Mouse (Mus musculus): ENCODE data around the gene H2-Ob.
A peak's percentile ranks its signal among the peaks of the same experiment; 100 is the strongest.

H2-Ob gene

GRCm38 (mm10) chr17:34287648-34288047, 48.9 kb downstream of the H2-Ob start, which contains the start of gene H2-Aa:
Gene H2-Aa (minus strand): TSS chr17:34287823.
- no peak for DNase-seq

DNA sequence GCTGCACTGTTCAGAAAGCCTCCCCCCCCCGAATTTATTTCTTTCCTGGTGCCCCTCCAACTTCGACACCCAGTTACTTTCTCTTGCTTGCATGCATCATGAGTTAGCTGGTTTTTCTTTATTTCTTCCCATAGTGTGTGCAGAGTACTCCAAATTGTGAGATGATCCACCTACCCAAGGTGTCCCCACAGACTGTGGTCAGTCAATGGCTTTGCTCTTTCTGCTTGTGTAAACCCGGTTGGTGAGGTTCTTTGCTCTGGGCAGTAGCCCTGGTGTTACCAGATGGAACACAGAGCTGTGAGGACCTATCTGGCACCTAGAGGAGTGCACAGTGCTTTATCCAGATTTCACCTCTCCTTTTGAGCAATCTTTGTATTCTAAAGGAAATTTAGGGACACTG, 49.4 kb downstream of the H2-Ob start:
- no peak for DNase-seq

- peak; percentile 81 for DNase-seq
These were observed 52.9 kb downstream of the H2-Ob start for GRCm38 (mm10) chr17:34291609-34292008.

DNA sequence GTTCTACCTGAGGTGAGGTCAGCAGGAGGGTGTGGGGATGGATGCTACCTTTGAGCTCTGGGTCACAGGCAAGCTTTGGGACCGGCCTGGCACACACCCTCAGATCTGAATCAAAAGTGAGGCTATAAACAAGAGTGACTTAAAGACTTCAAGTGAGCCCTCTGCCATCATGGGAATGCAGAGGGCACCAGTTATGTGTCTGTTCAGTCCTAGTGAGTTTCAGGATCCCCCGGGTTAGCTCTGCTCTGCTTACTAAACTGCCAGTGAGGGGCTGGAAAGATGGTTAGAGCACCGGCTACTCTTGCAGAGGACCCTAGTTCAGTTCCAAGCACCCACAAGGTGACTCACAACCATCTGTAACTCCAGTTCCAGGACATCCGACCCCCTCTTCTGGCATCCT, 53.9 kb downstream of the H2-Ob start:
- no peak for DNase-seq

DNA sequence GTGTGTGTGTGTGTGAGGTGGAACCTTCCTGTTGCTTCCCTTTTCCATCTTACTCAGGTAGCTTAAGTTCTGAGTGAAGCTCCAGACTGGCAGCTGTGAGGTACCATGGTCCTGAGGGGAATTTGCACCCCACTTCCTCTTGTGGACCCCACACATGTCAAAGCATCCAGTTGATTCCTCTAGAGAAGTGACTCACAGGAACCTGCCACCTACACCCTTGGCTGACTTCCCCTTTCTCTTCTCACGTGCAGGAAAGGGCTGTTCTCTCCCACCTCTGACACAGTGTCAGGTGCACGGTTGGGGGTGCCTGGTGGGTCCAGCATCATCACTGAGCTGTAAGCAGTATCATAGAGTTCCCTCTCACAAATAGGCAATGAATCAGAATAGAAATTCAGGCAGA, 54.8 kb downstream of the H2-Ob start:
- no peak for DNase-seq

- no peak for DNase-seq
These were observed 55.5 kb downstream of the H2-Ob start for GRCm38 (mm10) chr17:34294249-34294648.

DNA sequence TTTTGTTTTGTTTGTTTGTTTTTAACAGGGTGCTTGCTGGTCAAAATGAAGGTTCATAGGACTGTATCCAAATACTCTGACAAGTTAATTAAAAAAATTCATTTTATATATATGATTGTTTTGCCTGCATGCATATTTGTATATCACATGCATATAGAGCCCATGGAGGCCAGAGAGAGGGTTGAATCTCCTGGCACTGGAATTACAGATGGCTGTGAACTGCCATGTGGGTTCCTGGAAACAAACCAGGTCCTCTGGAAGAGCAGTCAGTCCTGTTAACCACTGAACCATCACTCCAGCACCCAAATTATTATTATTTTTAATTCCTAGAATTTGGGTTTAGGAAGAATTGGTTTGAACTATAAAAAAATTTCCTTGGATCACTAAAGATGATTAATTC, 56.6 kb downstream of the H2-Ob start:
- no peak for DNase-seq

DNA sequence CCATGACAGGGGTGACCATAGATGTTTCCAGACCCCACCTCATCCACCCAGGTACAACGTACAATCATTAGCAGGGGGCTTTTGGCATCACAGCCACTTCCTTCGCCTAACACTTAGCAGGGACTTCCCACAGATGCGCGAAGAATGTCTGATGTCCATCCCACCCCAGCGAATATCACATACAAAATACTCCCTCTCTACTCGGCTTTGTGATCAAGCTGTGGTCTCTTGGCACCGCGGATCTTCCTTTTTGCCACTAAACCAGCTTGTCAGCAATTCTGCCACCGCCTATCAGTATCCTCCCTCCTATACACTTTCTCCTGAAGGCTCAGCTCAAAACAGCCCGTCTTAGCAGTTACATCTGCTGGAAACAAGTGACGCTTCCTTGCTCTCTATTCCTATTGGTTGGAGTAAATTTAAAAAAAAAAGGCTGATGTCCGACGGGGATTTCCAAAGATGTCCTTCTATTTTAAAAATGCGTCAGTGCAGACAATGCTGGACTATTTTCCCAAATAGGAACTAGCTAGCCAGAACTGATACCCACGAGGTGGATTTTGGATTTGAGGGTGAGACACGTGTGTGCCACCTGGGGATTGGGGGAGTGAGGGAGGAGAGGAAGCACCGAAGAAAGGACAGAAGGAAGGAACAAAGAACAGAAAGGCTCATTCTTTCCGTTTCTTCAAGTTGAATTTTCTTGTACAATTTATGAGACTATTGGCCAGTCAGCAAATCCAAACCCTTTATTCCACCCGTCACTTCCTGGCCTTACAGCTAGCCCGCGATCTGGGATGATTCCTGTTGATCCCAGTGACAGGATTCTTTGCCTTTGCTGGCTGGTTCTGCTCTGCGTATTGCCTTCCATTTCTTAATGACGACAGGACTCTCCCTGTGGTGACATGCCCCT, 57.4 kb downstream of the H2-Ob start:
- DNase-seq: peak; percentile 18

DNA sequence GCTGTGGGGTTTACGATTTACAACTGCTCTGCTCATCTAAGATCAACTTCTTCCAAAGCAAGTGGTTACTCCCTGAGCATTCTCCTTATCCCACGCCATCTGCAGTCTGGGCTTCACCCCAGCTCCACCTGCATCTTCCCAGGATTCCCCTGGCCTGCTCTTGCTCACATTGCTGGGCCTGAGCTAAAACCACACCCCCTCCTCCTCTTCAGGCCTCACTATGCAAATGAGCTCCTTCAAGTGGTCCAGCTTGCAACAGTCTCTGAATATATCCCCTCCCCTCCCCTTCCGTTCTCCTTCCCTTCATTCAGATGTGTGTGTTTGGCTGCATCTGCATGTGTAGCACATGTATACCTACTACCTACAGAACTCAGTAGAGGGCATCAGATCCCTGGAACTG, 60.7 kb downstream of the H2-Ob start:
- no peak for DNase-seq

DNA sequence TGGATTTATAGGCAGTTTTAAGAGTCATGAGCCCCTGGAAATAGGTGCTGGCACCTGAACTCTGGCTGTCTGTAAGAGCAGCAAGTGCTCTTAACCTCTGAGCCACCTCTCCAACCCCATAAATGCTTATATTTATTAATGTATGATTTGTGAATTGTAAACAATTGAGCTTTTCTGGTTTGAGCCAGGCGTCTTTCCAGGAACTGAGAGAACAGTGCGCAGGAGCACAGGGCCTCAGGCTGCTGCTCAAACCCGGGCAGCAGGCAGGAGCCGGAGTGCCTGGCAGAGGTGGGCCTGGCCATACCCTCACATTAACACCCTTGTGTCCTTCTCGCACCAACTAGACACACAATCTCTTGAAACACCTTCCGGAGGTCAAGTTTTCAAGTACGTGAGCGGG, 61.4 kb downstream of the H2-Ob start:
- DNase-seq: no peak

DNA sequence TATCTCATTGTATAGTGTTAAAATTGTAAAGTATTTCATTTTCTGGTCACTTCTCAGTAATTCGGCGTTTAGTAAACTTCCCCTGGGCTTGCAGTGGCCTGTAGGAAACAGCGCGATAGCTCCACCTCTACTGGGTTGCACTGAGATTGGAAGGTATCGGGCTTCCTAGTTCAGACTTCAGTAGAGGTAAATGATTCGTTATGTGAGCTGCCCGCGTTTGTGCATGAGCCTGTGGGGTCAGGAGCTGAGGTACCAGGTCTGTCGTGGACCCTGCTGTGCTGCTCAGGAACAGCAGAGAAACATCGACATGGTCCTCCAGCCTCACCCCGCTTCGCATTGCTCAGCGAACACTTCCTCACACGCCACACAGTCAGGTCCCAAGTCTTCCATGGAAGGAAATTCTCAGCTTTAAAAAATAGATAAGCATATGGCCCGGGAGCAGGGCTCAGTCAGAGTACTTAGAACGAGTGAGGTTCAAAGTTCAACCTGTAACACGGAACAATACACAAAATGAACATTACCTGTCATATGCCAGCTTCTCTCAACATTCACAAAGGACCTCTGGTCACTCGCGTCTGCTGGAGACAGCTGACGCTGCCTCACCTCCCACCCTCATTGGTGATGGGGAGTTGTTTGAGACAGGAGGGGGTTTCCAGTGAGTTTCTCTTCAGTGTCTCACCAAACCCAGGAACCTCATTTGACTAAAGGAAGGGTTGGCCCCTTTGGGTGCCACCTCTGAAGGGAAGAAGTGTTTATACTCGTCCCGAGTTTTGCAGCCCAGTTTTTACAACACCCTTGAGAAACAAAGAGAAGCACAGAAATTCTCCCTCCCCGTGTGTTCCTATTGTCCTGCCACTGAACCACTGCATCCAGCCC, 62.2 kb downstream of the H2-Ob start:
- DNase-seq: no peak

DNA sequence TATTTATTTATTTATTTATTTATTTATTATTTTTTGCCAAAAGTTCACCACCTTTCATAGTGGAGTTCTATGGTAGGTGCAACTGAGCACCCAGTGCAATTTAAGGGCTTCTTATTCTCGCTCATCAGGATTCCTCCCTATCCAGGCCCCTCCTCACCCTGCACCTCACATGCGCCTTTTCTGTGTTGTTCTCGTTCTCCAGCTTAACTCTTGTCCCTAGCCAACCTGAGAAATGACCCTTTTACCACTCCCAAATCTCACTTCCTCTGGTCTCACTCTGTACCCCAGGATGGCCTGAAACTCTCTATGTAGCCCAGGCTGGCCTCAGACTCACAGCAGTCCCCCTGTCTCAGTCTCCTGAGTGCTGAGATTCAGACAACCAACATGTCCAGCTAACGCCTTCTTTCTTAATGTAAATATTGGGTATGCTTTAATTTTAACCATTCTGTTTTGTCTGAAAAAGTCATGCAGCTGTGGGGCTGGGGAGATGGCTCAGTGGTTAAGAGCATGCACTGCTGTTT, 63.0 kb downstream of the H2-Ob start:
- DNase-seq: no peak

DNA sequence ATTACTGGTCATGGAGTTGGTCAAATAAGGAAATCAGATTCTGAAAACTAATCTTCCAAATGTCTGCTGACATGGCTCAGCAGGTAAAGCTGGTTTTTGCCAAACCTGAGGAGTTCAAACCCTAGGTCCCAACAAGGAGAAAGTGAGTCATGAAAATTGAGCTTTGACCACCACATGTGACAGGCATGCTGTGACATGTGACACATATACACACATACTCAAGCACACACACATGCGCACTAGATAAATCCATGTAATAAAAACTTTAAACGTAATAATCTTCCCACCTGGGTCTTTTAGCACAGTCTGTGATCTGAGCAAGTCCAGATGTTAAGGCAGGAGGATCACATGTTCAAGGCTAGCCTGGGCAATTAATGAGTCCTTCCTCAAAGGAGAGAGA, 65.1 kb downstream of the H2-Ob start:
- DNase-seq: no peak

Data from right cerebral cortex, postnatal 4 days (tissue).